ENCODE assay signal across 10 mouse cellular contexts in the genomic region with DNA sequence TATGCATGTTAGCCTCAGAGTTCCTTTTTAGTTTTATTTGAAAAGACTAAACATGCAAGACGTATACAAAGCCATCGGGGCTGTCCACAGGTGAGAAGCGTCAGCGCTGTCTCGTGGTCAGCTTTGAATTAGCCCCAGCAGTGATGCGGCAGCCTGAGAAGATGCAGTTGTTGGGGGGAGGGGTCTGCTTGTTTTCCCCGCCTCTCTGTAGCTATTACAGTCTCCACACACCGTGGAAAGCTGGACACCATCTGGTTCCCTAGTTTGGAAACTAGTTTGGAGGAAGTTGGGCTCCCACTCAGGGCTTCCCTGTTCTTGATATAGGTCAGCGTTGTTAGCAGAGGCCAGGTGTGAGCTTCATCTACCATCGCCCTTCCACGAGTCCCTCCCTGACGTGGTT.
"Had no signal": no experiment of that assay in that cellular context is flagged by ENCODE, and none has a peak within 500 bp of the region (broad histone marks: within the 10 kb centered on the region; RNA-seq: fewer than 3 reads in every experiment).

No protein-coding gene starts in this region.

- H3K36me3 ChIP-seq: liver, embryonic 13.5 days had no signal

- H3K4me1 ChIP-seq: liver, embryonic 13.5 days had no signal

- H3K9me3 ChIP-seq: liver, embryonic 13.5 days had no signal

- H3K27ac ChIP-seq: layer of hippocampus, adult 2 months; liver, embryonic 13.5 days had no signal

- DNase-seq: layer of hippocampus, adult 9-11 months; liver, embryonic 13.5 days; lung, adult 2 months; lung, postnatal 14 days; lung, postnatal 4 days; midbrain, embryonic 14.5 days; thymus, postnatal 25 days had no signal

- H3K4me2 ChIP-seq: liver, embryonic 13.5 days; midbrain, embryonic 11.5 days had no signal

- ATAC-seq: intestine, embryonic 16.5 days had no signal

- H3K4me3 ChIP-seq: layer of hippocampus, adult 2 months; liver, embryonic 13.5 days had no signal

- H3K9ac ChIP-seq: liver, embryonic 13.5 days had no signal

- H3K27me3 ChIP-seq: liver, embryonic 13.5 days had no signal
